Mouse (Mus musculus): ENCODE data around the gene Pde5a. TPM values are rescaled to one million over a fixed set of nuclear protein-coding genes. Genes with fewer than 3 reads are reported as not detected.

Pde5a gene
- total and polyA plus RNA-seq, 3 experiments = 0.22 TPM; not detected in 2

DNA sequence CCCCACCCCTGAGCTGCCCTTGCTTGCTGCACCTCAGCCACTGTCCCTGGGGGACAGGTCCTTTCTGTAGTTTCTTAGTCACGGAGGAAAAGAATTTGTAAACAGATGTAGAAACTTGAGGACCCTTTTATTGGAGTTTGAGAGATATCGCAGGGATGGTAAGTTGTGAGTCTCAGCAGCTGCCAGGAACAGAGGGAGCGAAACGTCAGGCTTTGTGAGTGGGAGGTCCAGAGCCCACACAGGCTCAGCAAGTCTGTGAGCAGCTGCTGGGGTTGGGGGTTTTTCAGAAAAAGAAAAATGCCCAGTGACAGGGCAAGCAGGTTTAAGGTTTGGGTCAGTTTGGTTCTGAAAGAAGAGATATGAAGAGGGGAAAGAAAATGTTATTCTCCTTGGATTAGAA, 92.0 kb downstream of the Pde5a start:
- no peak for DNase-seq (ENCODE audit: low spot score)
- no peak for ATAC-seq (ENCODE audit: extremely low read depth, insufficient number of reproducible peaks, low FRiP score, poor library complexity, severe bottlenecking)
- Histone ChIP-seq H3K4me3 (ENCODE audit: low read depth, low read length) (no peak overlapping the region), H3K27me3 (ENCODE audit: insufficient read depth, low read length) (no peaks in the 10 kb centered on the region), H3K36me3 (replicated peaks) (no peaks in the 10 kb centered on the region), H3K9me3 (replicated peaks) (no peaks in the 10 kb centered on the region), H3K4me1 (ENCODE audit: insufficient read depth, low read depth, low read length) (no peaks in the 10 kb centered on the region)
- TF ChIP-seq TAL1 (conservative IDR thresholded peaks at IDR 0.05; ENCODE audit: low read depth, low read length) = no peak
- no peak for TF ChIP-seq POLR2AphosphoS5 (IDR thresholded peaks at IDR 0.05; ENCODE audit: insufficient replicate concordance, low read depth, low read length)
- TF ChIP-seq GATA2 (IDR thresholded peaks at IDR 0.05; ENCODE audit: borderline replicate concordance, low read depth, low read length) = no peak
- TF ChIP-seq CTCF (IDR thresholded peaks at IDR 0.05; ENCODE audit: low read depth, low read length) = no peak
- TF ChIP-seq GATA1 (IDR thresholded peaks at IDR 0.05; ENCODE audit: borderline replicate concordance, low read length) = no peak

DNA sequence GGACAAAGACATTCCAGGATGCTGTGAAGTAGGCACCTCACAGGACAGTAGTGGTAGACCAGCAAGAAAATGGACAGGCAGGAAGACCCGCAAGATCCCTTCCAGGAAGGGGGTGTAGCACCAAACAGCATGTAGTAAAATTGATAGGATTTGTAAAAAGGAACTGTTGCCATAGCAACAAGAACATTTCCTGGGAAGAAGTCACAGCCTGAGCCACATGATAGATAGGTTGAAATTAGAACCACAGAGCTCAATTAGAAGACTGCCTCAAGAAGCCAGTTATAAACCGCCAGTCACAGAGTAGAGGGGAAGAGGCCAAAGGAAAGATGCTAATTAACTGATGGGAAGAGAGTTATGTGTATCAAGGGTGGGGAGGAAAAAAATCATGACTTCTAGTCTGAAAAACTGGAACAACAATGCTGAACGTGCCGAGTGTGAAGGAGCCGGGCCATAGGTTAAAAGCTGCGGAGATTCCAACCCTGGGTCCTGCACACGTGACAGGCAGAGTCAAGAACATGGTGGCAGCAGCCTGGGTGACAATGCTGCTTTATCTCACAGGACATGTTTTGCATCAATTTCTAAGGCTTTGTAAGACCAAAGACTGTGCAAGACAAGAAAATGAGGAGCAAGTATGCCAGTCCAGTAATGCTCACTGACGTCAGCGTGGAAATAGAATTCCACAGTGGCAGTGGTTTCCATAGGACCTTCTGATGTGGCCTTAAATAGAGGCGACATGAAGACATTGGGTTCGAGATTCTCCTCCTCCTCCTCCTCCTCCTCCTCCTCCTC, 99.7 kb downstream of the Pde5a start:
- ATAC-seq (ENCODE audit: extremely low read depth, insufficient number of reproducible peaks, low FRiP score, poor library complexity, severe bottlenecking) (no peak), DNase-seq (ENCODE audit: low spot score) (no peak)
- Histone ChIP-seq H3K27me3 (ENCODE audit: insufficient read depth, low read length) (no peaks in the 10 kb centered on the region), H3K4me3 (ENCODE audit: low read depth, low read length) (no peak overlapping the region), H3K36me3 (replicated peaks) (no peaks in the 10 kb centered on the region), H3K9me3 (replicated peaks) (no peaks in the 10 kb centered on the region), H3K4me1 (ENCODE audit: insufficient read depth, low read depth, low read length) (no peaks in the 10 kb centered on the region)
- no peak for TF ChIP-seq CTCF (IDR thresholded peaks at IDR 0.05; ENCODE audit: low read depth, low read length)

DNA sequence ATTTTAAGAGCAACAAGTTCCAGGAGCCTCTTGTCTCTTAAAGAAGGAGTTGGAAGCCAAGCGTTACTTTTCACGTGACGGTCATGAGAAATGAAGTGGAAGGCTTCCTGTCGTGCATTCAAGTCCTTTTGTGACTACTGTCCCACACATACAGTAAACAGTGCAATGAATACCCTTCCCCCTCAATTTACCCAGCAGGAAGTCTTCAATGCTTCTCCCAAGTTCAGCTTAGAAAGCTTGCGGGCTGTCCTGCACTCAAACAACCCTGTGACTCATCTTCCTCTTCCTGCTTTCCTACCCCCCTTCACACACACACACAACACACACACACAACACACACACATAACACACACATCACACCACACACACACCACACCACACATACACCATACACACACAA, 105.8 kb downstream of the Pde5a start:
- ATAC-seq (ENCODE audit: extremely low read depth, insufficient number of reproducible peaks, low FRiP score, poor library complexity, severe bottlenecking) (no peak), DNase-seq (ENCODE audit: low spot score) (no peak)
- Histone ChIP-seq H3K9me3 (replicated peaks) (no peaks in the 10 kb centered on the region), H3K36me3 (replicated peaks) (no peaks in the 10 kb centered on the region), H3K27me3 (ENCODE audit: insufficient read depth, low read length) (no peaks in the 10 kb centered on the region), H3K4me1 (ENCODE audit: insufficient read depth, low read depth, low read length) (no peaks in the 10 kb centered on the region), H3K4me3 (ENCODE audit: low read depth, low read length) (no peak overlapping the region)
- TF ChIP-seq CTCF (IDR thresholded peaks at IDR 0.05; ENCODE audit: low read depth, low read length) (no peak), GATA1 (IDR thresholded peaks at IDR 0.05; ENCODE audit: borderline replicate concordance, low read length) (no peak), TAL1 (conservative IDR thresholded peaks at IDR 0.05; ENCODE audit: low read depth, low read length) (no peak), GATA2 (IDR thresholded peaks at IDR 0.05; ENCODE audit: borderline replicate concordance, low read depth, low read length) (no peak), POLR2AphosphoS5 (IDR thresholded peaks at IDR 0.05; ENCODE audit: insufficient replicate concordance, low read depth, low read length) (no peak)

DNA sequence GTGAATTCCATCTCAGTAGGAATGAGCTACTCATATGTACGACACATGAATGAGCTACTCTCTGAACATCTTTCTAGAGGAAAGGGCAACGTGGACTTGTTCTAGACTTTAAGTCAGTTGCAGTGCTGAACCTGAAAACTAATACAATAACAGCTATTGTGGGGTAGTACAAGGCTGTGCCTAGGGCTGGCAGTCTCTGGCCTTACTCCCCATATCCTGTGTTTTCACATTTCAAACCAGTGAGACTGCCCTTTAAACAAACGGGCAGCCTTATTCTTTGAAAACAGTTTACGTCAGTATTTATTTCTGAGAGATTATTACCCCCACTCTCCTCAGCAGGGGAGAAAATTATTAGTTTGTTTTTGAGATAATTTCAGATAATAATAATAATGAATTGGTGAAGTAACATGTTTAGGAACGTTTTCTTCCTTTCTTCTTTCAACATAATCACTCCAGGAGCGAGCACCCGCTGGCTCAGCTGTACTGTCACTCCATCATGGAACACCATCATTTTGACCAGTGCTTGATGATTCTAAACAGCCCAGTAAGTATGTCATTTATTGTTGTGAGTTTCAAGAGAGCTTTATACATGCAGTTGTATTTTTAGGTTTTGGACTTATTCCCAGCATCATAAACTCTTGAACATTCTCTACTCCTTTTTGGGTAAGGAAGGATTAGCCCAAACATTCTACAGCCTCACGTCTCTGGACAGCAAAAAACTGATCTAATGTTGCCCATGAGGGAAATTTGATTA, 106.5 kb downstream of the Pde5a start:
- Histone ChIP-seq H3K4me1 (ENCODE audit: insufficient read depth, low read depth, low read length) (no peaks in the 10 kb centered on the region), H3K9me3 (replicated peaks) (no peaks in the 10 kb centered on the region), H3K27me3 (ENCODE audit: insufficient read depth, low read length) (no peaks in the 10 kb centered on the region), H3K36me3 (replicated peaks) (no peaks in the 10 kb centered on the region), H3K4me3 (ENCODE audit: low read depth, low read length) (no peak overlapping the region)
- TF ChIP-seq GATA2 (IDR thresholded peaks at IDR 0.05; ENCODE audit: borderline replicate concordance, low read depth, low read length) (no peak), CTCF (IDR thresholded peaks at IDR 0.05; ENCODE audit: low read depth, low read length) (no peak), TAL1 (conservative IDR thresholded peaks at IDR 0.05; ENCODE audit: low read depth, low read length) (no peak)
- ATAC-seq (ENCODE audit: extremely low read depth, insufficient number of reproducible peaks, low FRiP score, poor library complexity, severe bottlenecking) (no peak), DNase-seq (ENCODE audit: low spot score) (no peak)

DNA sequence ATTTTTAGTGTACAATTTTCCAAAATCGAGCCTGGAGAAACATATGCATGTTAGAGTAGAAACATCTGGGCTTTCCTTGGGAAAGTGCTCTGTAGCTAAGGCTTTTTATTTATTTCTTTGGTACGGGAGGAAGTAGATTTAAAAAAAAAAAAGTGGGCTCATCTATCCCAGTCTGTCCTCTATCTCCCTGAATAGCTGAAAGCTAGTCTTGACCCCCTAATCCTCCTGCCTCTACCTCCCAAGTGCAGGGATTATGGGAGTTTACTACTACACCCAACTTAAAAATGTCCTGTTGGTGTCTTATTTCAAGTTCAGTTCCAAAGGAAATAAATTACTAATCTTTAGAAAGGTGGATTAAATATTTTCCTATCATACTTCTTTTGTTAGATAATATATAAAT, 108.9 kb downstream of the Pde5a start:
- DNase-seq (ENCODE audit: low spot score) (no peak), ATAC-seq (ENCODE audit: extremely low read depth, insufficient number of reproducible peaks, low FRiP score, poor library complexity, severe bottlenecking) (no peak)
- Histone ChIP-seq H3K36me3 (replicated peaks) (no peaks in the 10 kb centered on the region), H3K4me3 (ENCODE audit: low read depth, low read length) (no peak overlapping the region), H3K9me3 (replicated peaks) (no peaks in the 10 kb centered on the region), H3K27me3 (ENCODE audit: insufficient read depth, low read length) (no peaks in the 10 kb centered on the region), H3K4me1 (ENCODE audit: insufficient read depth, low read depth, low read length) (no peaks in the 10 kb centered on the region)
- TF ChIP-seq GATA1 (IDR thresholded peaks at IDR 0.05; ENCODE audit: borderline replicate concordance, low read length) (no peak), CTCF (IDR thresholded peaks at IDR 0.05; ENCODE audit: low read depth, low read length) (no peak), GATA2 (IDR thresholded peaks at IDR 0.05; ENCODE audit: borderline replicate concordance, low read depth, low read length) (no peak), TAL1 (conservative IDR thresholded peaks at IDR 0.05; ENCODE audit: low read depth, low read length) (no peak), POLR2AphosphoS5 (IDR thresholded peaks at IDR 0.05; ENCODE audit: insufficient replicate concordance, low read depth, low read length) (no peak)

DNA sequence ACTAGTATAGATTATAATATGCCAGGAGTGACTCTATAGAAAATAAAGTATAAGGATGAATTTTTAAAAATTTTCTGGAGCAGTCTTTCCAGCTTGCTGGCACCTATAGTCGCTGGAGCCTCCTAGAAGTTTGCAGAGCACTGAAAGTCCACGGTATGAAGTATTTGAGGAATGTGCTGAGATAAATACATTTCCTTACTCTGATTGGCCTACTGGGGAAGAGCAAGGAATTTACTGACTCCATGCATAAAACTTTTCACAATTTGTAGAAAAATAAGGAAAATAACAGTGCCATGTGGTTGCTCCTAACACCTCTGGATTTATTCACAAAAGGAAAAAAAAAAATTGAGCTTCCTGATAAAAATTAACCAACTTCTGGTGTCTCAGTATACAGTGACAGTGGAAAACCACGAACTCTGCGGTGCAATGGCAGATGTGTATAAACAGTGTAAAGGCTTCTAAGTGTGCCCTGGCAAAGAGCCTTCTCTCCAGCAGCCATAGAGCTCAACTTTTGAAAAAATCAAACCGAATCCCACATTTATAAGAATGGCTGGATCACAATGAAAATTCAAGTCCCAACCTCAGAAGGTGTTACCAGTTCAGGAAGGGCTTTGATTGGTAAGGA, 119.8 kb downstream of the Pde5a start:
- no peaks in the 10 kb centered on the region for H3K9me3 ChIP-seq (replicated peaks)
- no peaks in the 10 kb centered on the region for H3K4me1 ChIP-seq (ENCODE audit: insufficient read depth, low read depth, low read length)
- no peak for DNase-seq (ENCODE audit: low spot score)
- no peak overlapping the region for H3K4me3 ChIP-seq (ENCODE audit: low read depth, low read length)
- TF ChIP-seq GATA2 (IDR thresholded peaks at IDR 0.05; ENCODE audit: borderline replicate concordance, low read depth, low read length) (no peak), GATA1 (IDR thresholded peaks at IDR 0.05; ENCODE audit: borderline replicate concordance, low read length) (no peak), TAL1 (conservative IDR thresholded peaks at IDR 0.05; ENCODE audit: low read depth, low read length) (no peak), CTCF (IDR thresholded peaks at IDR 0.05; ENCODE audit: low read depth, low read length) (no peak), POLR2AphosphoS5 (IDR thresholded peaks at IDR 0.05; ENCODE audit: insufficient replicate concordance, low read depth, low read length) (no peak)
- ATAC-seq (ENCODE audit: extremely low read depth, insufficient number of reproducible peaks, low FRiP score, poor library complexity, severe bottlenecking) = no peak
- no peaks in the 10 kb centered on the region for H3K36me3 ChIP-seq (replicated peaks)
- no peaks in the 10 kb centered on the region for H3K27me3 ChIP-seq (ENCODE audit: insufficient read depth, low read length)
